Mouse (Mus musculus) gastrocnemius, postnatal 14 days (tissue): Measurements from ENCODE around the gene Polr1e. TPM values are rescaled to one million over a fixed set of nuclear protein-coding genes. Genes with fewer than 3 reads are reported as not detected.

ENCODE experiments used
- total RNA-seq, 2 experiments: library from RNA; stranded (reverse); gene quantifications; 2 replicates each; pipeline ENCODE4 v1.2.3; 2021

The Polr1e gene
- total RNA-seq, 2 experiments from 2014 or later: 3.9 to 6.6 TPM

Other genes starting within 250 kb of the Polr1e start
- gene Grhpr, start 37.2 kb upstream of the Polr1e start, total RNA-seq: 10 to 100 TPM; 35.3 to 35.6 TPM
- gene Zbtb5, start 6.2 kb upstream of the Polr1e start, total RNA-seq: 1 to 10 TPM; 4.0 to 6.0 TPM
- 1 to 10 TPM; 3.3 to 4.3 TPM for gene Fbxo10, start 66.0 kb downstream of the Polr1e start, total RNA-seq
- gene Tomm5, start 89.5 kb downstream of the Polr1e start, total RNA-seq: 10 to 100 TPM; 68.0 to 69.5 TPM
- 1 to 10 TPM; 1.9 to 2.5 TPM for gene Frmpd1, start 166.3 kb downstream of the Polr1e start, total RNA-seq